Mouse (Mus musculus): Measurements from ENCODE around the gene Patz1. TPM values are rescaled to one million over a fixed set of nuclear protein-coding genes. Genes with fewer than 3 reads are reported as not detected.
A peak's percentile ranks its signal among the peaks of the same experiment; 100 is the strongest.

Gene Patz1
- total RNA-seq, 2 experiments from 2014 or later: 52.1 to 54.1 TPM

GRCm38 (mm10) chr11:3330991-3331750, 42.5 kb downstream of the Patz1 start:
- DNase-seq: peak in 1 of 2 experiments; percentile 25

GRCm38 (mm10) chr11:3331756-3332642, 43.3 kb downstream of the Patz1 start:
- DNase-seq: peak; percentile 93

GRCm38 (mm10) chr11:3333111-3333695, 44.5 kb downstream of the Patz1 start:
- no peak for DNase-seq

GRCm38 (mm10) chr11:3334141-3334710, 45.6 kb downstream of the Patz1 start:
- no peak for DNase-seq

GRCm38 (mm10) chr11:3334711-3335316, 46.1 kb downstream of the Patz1 start:
- no peak for DNase-seq

GRCm38 (mm10) chr11:3335651-3336216, 47.1 kb downstream of the Patz1 start:
- no peak for DNase-seq

- no peak for DNase-seq
Observed at GRCm38 (mm10) chr11:3336602-3337001, 47.9 kb downstream of the Patz1 start.

GRCm38 (mm10) chr11:3337173-3337955, 48.7 kb downstream of the Patz1 start:
- peak; percentile 66 to 73 for DNase-seq

- no peak for DNase-seq
Observed at GRCm38 (mm10) chr11:3337961-3338360, 49.3 kb downstream of the Patz1 start.

- no peak for DNase-seq
Observed at GRCm38 (mm10) chr11:3341476-3341875, 52.8 kb downstream of the Patz1 start.

GRCm38 (mm10) chr11:3344916-3345315, 56.2 kb downstream of the Patz1 start:
- DNase-seq: no peak

- no peak for DNase-seq
Observed at GRCm38 (mm10) chr11:3346351-3346750, 57.7 kb downstream of the Patz1 start.

GRCm38 (mm10) chr11:3347091-3347834, 58.6 kb downstream of the Patz1 start:
- peak; percentile 79 to 83 for DNase-seq

GRCm38 (mm10) chr11:3347835-3348195, 59.1 kb downstream of the Patz1 start:
- DNase-seq: no peak

GRCm38 (mm10) chr11:3348576-3349342, 60.1 kb downstream of the Patz1 start:
- no peak for DNase-seq

GRCm38 (mm10) chr11:3349343-3349695, 60.6 kb downstream of the Patz1 start:
- DNase-seq: no peak

GRCm38 (mm10) chr11:3352131-3352530, 63.5 kb downstream of the Patz1 start:
- DNase-seq: no peak

- DNase-seq: no peak
Observed at GRCm38 (mm10) chr11:3352990-3353585, 64.4 kb downstream of the Patz1 start.

Data from layer of hippocampus, postnatal 36 days (tissue).